Mouse (Mus musculus) right cerebral cortex, postnatal 4 days (tissue): Measurements from ENCODE around the gene Slc25a17.

Experiments
- DNase-seq: peaks from one replicate; pipeline ENCODE4 v3.0.0-alpha.2; 2022

Gene Slc25a17

GRCm38 (mm10) chr15:81360345-81361021 lies at the start of gene Slc25a17:
Slc25a17 (minus strand) TSS chr15:81360812.
- peak; percentile 90 for DNase-seq

- DNase-seq = no peak
These were observed 47.6 kb upstream of the Slc25a17 start, which contains the start of gene Dnajb7 for GRCm38 (mm10) chr15:81408199-81408598. Dnajb7 (minus strand) TSS chr15:81408299.

- no peak for DNase-seq
These were observed 44.4 kb upstream of the Slc25a17 start for GRCm38 (mm10) chr15:81405008-81405407.

- peak; percentile 99 for DNase-seq
These were observed 39.2 kb upstream of the Slc25a17 start, which contains the start of the genes St13 and Xpnpep3 for GRCm38 (mm10) chr15:81399638-81400315. St13 (minus strand) TSS chr15:81400077. Xpnpep3 (plus strand) TSS chr15:81400138.

DNA sequence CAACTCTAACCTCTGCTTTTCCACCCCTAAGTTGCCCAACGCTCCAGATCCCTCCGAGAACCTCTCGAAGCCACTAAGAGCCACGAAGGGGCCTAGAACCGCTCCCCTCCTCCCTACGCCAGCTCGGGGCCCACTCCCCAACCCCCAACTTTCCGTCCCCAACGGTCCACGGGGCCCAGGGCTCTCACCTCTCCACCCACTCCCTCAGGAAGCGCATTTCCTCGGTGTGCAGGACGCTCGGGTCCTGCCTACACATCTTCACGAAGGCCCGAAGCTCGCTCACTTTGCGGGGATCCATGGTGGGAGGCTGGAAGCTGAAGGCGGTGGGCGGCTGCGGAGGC lies 38.7 kb upstream of the Slc25a17 start:
- DNase-seq = no peak

GRCm38 (mm10) chr15:81398189-81398588 lies 37.6 kb upstream of the Slc25a17 start:
- no peak for DNase-seq

DNA sequence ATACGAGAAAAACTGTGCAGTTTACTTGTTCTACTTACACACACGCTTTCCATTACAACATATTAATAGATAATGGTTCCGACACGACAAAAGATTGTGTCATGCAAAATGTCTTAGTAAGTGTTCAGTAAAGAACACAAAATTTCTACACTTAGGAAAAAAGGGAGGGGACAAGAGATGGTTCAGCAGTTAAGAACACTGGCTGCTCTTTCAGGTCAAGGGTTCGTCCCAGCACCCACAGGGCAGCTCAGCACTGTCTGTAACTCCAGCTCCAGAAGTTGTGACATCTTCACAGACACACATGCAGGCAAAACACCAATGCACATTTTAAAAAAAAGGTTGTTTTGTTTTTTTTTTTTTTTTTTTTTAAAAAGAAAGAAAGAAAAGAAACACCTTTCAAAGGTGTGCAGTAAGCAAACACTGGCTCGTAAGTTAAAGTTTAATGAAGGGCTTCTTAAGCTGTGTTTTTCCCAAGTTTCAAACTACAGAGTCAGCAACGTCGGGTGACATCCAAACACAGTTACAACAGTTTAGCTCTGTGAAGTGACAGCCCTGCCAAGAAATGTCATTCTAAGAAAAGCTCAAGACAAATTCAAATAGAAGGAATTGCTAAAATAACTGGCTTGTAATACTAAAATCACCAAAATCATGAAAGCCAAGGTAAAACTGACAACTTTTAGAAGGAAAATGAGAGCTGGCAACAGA lies 33.8 kb upstream of the Slc25a17 start:
- no peak for DNase-seq

GRCm38 (mm10) chr15:81392997-81393396 lies 32.4 kb upstream of the Slc25a17 start:
- no peak for DNase-seq

DNA sequence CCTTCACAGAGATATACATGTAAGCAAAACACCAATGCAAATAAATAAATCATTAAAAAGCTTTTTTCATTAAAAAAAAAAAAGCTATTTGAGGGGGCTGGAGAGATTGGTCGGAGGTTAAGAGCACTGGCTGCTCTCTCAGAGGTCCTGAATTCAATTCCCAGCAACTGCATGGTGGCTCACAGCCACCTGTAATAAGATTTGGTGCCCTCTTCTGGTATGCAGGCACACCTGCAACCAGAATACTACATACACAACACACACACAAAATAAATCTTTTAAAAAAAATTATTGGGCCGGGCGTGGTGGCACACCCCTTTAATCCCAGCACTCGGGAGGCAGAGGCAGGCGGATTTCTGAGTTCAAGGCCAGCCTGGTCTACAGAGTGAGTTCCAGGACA lies 25.7 kb upstream of the Slc25a17 start:
- no peak for DNase-seq

DNA sequence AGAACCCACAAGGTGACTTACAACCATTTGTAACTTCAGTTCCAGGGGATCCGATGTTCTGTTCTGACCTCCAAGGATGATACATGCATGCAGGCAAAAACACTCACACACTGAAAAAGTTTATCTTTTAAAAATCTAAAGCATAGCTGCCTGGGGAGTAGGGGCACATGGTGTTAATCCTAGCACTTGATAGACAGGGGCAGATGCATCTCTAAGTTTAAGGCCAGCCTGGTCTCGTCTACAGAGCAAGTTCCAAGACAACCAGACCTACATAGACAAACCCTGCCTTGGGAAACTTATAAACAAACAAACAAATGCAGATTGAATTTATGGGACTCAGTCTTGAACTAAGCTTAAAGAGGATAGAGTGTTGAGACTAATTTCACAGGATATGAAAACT lies 18.2 kb upstream of the Slc25a17 start:
- no peak for DNase-seq

DNA sequence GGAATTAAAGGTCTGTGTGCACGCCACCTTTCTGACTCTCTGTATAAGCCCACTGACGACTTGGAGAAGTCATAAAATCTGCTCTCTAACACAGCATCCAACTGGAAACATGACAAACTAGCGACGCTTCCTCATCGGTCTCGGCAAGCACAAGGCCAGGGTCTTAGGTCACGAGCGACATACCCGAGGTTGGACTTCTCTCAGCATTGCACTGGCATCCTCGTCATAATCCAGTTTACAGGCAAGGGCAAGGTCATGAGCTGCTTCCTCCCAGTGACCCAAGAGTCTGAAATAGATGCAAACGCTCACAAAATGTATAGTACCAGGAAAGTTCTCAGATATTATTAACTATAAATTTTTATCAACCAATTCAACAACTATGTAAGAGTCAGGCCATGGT lies 14.0 kb upstream of the Slc25a17 start:
- DNase-seq = no peak

GRCm38 (mm10) chr15:81370356-81370755 lies 9.7 kb upstream of the Slc25a17 start:
- DNase-seq = no peak

GRCm38 (mm10) chr15:81368601-81369000 lies 8.0 kb upstream of the Slc25a17 start:
- no peak for DNase-seq

DNA sequence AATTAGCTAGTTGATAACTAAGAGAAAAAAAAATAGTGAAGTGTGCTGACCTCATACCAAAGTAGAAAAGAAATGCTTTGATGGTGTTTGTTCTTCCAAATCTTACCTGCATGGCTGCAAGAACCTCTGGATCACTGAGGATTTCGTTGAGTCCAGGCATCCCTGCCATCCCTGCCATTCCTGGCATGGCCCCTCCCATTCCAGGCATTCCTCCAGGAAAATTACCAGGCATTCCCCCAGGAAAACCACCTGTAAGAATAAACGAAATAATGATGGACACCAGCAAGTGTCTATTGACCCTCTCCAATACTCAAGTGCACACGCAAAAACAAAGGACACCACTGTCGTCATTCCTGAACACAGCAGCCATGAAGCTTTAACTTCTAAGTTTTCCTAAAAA lies 5.6 kb upstream of the Slc25a17 start:
- DNase-seq = no peak

DNA sequence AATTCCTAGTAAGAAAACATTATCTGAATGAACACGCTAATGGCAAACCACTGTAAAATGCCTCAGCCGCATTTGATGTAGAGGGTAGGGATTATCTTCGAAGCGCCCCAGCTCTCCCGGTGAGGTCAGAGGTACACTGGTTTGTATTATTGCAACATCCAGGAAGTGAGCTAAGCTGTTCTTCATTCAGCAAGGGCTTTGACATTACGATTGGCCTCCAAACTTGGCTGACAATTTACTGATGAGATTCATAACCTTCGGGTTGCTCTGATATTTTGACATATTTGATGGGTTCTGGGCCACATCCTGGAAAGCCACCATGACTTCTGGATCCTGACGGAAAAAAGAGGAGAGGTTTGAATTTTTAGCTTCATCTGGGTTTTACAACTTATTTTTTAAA lies 4.6 kb upstream of the Slc25a17 start:
- DNase-seq = no peak

DNA sequence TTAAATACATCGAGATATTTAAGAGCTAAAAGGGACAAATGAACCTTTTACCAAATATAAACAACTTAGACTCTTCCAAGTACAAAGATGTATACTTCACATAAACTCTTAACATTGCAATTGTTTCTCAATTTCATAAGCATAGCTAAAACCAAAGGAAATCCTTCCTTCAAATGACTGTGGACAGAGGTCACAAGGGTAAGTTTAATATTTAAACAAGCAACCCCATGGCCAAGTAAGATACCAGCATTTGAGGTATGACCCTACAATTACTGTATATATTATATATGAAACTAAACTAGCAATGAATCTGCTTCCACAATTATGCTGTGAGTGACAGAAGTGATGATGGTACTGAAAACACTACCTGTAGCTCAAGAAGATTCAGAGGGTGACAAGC lies 3.7 kb upstream of the Slc25a17 start:
- no peak for DNase-seq

GRCm38 (mm10) chr15:81362501-81362900 lies 1.9 kb upstream of the Slc25a17 start:
- DNase-seq = no peak

DNA sequence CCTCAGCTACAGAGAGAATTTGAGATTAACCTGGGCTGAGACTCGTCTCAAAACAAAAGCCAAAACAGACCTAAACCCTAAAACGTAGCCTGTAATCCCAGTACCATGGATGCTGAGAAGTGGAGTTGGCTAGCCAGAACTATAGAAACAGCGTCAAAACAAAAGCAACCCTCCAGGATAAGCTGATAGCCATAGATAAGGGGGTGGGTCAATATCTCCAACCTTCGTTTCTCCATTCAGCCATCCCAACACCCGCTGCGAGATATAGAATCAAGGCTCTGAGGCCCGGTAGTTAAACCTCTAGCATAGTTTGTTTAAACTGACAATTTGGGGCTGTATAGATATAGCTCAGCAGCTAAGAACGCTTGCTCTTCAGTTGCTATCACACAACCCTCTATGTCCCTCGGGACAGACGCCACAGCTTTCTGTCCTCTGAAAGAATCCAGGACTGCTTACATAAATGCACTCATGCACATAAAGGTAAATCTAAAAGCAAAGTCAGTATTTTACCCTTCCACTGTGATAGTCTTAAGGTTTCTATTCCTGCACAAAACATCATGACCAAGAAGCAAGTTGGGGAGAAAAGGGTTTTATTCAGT lies 904 bp upstream of the Slc25a17 start:
- no peak for DNase-seq

DNA sequence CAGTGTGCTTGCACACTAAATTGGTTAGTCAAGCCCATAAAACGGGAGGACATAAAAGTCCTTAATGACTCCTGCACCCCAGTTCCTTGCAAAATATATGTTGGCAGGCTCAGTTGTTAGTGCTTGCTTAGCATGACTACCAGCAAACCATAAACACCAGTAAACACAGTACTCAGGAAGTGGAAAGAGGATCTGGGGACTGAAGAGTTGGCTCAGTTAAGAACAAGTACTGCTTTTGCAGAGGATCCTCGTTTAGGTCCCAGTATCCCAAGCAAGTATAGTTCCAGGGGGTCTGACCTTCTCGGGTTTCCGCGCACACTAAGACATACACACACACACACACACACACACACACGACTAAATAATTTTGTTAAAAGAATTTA lies 401 bp upstream of the Slc25a17 start:
- no peak for DNase-seq

DNA sequence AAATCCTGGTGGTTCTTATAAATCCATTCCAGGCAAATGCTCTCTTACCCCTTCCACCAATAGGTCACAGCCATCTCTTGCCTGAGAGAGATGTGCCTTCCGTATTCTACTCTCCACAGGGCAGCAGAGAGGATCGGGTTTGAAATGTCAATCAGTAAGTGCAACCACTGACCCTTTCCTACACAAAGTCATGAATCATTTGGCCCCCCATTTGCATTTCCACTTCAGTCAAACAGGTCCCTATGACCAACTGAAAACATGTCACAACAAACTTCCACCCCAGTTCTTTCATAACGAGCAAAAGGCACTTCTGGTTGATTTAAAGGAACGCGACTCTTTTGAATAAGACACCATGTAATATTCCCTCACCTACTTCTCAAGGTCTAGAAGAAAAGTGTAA lies 1.2 kb downstream of the Slc25a17 start:
- DNase-seq = no peak

DNA sequence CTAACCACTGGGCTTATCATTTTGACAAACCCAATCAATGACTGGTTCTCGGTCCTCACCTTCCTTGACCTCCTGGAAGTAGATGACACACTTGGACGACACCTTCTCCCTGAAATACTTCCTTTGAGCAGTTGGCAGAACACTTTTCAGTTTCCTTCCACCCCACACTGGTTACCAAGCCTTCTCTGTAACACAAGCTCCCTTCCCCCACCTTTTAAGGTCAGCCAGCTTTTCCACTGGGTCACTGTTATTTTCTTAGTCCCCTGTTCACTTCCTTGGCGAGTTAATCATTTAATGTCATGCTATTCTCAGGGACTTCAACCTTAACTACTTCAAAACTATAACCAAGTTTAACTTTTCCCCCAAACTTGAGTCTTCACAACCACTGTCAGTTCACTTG lies 1.7 kb downstream of the Slc25a17 start:
- no peak for DNase-seq

DNA sequence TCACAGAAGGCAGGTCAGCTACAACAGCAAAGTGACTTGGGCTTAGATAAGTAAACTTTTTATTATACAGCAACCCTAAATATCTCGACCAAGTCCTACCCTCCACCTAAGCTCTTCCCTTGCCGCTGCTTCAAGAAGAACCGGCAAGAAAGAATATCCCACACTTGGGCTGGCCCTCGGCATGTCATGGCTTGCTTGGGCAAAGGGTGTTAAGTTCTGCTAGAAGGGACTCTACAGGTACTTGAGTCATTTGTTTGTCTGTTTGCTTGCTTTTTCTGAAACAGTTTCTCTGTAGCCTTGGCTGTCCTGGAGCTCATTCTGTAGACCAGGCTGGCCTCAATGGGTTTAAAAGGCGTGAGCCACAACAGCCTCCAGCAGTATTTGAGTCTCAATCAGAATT lies 3.7 kb downstream of the Slc25a17 start:
- DNase-seq = no peak

- peak; percentile 44 for DNase-seq
These were observed 5.4 kb downstream of the Slc25a17 start for GRCm38 (mm10) chr15:81355146-81355761.
